Mouse (Mus musculus): ENCODE measurements around the gene Rasef. TPM values are rescaled to one million over a fixed set of nuclear protein-coding genes. Genes with fewer than 3 reads are reported as not detected.

Rasef gene
- 4.6 and 6.6 TPM in 2 replicates for polyA plus RNA-seq (2015; fragmentation: Nextera tagmentation; extraction: Ambion mirVana)

- H3K27me3 ChIP-seq (replicated peaks) = 0 out of 2 replicates have a peak, but pooled peaks cover 3% of the 10 kb centered on the region
- peaks cover 10% of the 10 kb centered on the region; the same call in 1 of the 2 replicates for H3K4me1 ChIP-seq (replicated peaks)
- H3K27ac ChIP-seq = peak within 1 kb of the TSS; percentile 48
- peak within 1 kb of the TSS; percentile 51 for H3K4me3 ChIP-seq (replicated peaks)
- ATAC-seq = peak; percentile 93
- H3K9ac ChIP-seq = peak within 1 kb of the TSS; percentile 53
- peak within 1 kb of the TSS; percentile 87 for H3K4me2 ChIP-seq (replicated peaks)
- WGBS = 4% methylated on average over 87 of the region's 87 CpGs
- no peaks in the 10 kb centered on the region for H3K9me3 ChIP-seq
- H3K36me3 ChIP-seq = no peaks in the 10 kb centered on the region
These were observed at the start of gene Rasef for GRCm38 (mm10) chr4:73790260-73791185. Rasef (minus strand) TSS chr4:73790994.

GRCm38 (mm10) chr4:73826587-73826986 is 35.8 kb upstream of the Rasef start:
- H3K36me3 ChIP-seq = no peaks in the 10 kb centered on the region
- no peak overlapping the region for H3K4me3 ChIP-seq (replicated peaks)
- H3K4me1 ChIP-seq (replicated peaks) = no peaks in the 10 kb centered on the region
- no peak overlapping the region for H3K27ac ChIP-seq
- no peak overlapping the region for H3K9ac ChIP-seq
- no peaks in the 10 kb centered on the region for H3K9me3 ChIP-seq
- 49% methylated on average over 3 of the region's 3 CpGs for WGBS
- ATAC-seq = peak; percentile 77; the same call in 1 of the 2 replicates
- no peaks in the 10 kb centered on the region for H3K27me3 ChIP-seq (replicated peaks)
- no peak overlapping the region for H3K4me2 ChIP-seq (replicated peaks)

GRCm38 (mm10) chr4:73791186-73791540 is 369 bp upstream of the Rasef start:
- peak overlapping the region; percentile 53; the same call in 1 of the 2 replicates for H3K9ac ChIP-seq
- ATAC-seq = no peak
- peaks cover 10% of the 10 kb centered on the region; the same call in 1 of the 2 replicates for H3K4me1 ChIP-seq (replicated peaks)
- H3K4me3 ChIP-seq (replicated peaks) = peak overlapping the region; percentile 51
- H3K36me3 ChIP-seq = no peaks in the 10 kb centered on the region
- H3K27ac ChIP-seq = no peak overlapping the region
- H3K4me2 ChIP-seq (replicated peaks) = peak overlapping the region; percentile 87
- 32% methylated on average over 3 of the region's 3 CpGs for WGBS
- no peaks in the 10 kb centered on the region for H3K9me3 ChIP-seq
- 0 out of 2 replicates have a peak, but pooled peaks cover 3% of the 10 kb centered on the region for H3K27me3 ChIP-seq (replicated peaks)

- no peak overlapping the region for H3K27ac ChIP-seq
- H3K4me3 ChIP-seq (replicated peaks) = no peak overlapping the region
These were observed 1.3 kb downstream of the Rasef start for GRCm38 (mm10) chr4:73789534-73789933.

GRCm38 (mm10) chr4:73788076-73788730 is 2.6 kb downstream of the Rasef start:
- H3K36me3 ChIP-seq = no peaks in the 10 kb centered on the region
- 87% methylated on average over 7 of the region's 7 CpGs for WGBS
- ATAC-seq = no peak
- H3K27me3 ChIP-seq (replicated peaks) = 0 out of 2 replicates have a peak, but pooled peaks cover 3% of the 10 kb centered on the region
- H3K27ac ChIP-seq = no peak overlapping the region
- no peak overlapping the region for H3K9ac ChIP-seq
- H3K4me3 ChIP-seq (replicated peaks) = no peak overlapping the region
- no peaks in the 10 kb centered on the region for H3K9me3 ChIP-seq
- no peak overlapping the region for H3K4me2 ChIP-seq (replicated peaks)
- peaks cover 10% of the 10 kb centered on the region; the same call in 1 of the 2 replicates for H3K4me1 ChIP-seq (replicated peaks)

More at GRCm38 (mm10) chr4:73789534-73789933, 1.3 kb downstream of the Rasef start:
- no peaks in the 10 kb centered on the region for H3K36me3 ChIP-seq
- WGBS = 39% methylated on average over 6 of the region's 6 CpGs
- H3K27me3 ChIP-seq (replicated peaks) = 0 out of 2 replicates have a peak, but pooled peaks cover 3% of the 10 kb centered on the region
- peak overlapping the region; percentile 34 for H3K4me2 ChIP-seq (replicated peaks)
- H3K9ac ChIP-seq = no peak overlapping the region
- no peak for ATAC-seq
- peaks cover 10% of the 10 kb centered on the region; the same call in 1 of the 2 replicates for H3K4me1 ChIP-seq (replicated peaks)
- H3K9me3 ChIP-seq = no peaks in the 10 kb centered on the region

GRCm38 (mm10) chr4:73784147-73784546 is 6.6 kb downstream of the Rasef start:
- WGBS = 67% methylated on average over 1 of the region's 1 CpGs
- Histone ChIP-seq H3K9ac (no peak overlapping the region), H3K4me2 (replicated peaks) (no peak overlapping the region), H3K36me3 (no peaks in the 10 kb centered on the region), H3K4me1 (replicated peaks) (no peaks in the 10 kb centered on the region), H3K4me3 (replicated peaks) (no peak overlapping the region), H3K27me3 (replicated peaks) (no peaks in the 10 kb centered on the region), H3K27ac (no peak overlapping the region), H3K9me3 (no peaks in the 10 kb centered on the region)
- peak; percentile 24; the same call in 1 of the 2 replicates for ATAC-seq

GRCm38 (mm10) chr4:73781061-73781460 is 9.7 kb downstream of the Rasef start:
- no peak for ATAC-seq
- no peaks in the 10 kb centered on the region for H3K4me1 ChIP-seq (replicated peaks)
- H3K27ac ChIP-seq = no peak overlapping the region
- H3K36me3 ChIP-seq = no peaks in the 10 kb centered on the region
- no peaks in the 10 kb centered on the region for H3K9me3 ChIP-seq
- no peak overlapping the region for H3K4me3 ChIP-seq (replicated peaks)
- H3K4me2 ChIP-seq (replicated peaks) = no peak overlapping the region
- WGBS = 92% methylated on average over 3 of the region's 3 CpGs
- no peak overlapping the region for H3K9ac ChIP-seq
- H3K27me3 ChIP-seq (replicated peaks) = no peaks in the 10 kb centered on the region

- no peaks in the 10 kb centered on the region for H3K27me3 ChIP-seq (replicated peaks)
- H3K4me3 ChIP-seq (replicated peaks) = no peak overlapping the region
- no peaks in the 10 kb centered on the region for H3K4me1 ChIP-seq (replicated peaks)
- WGBS = 81% methylated on average over 2 of the region's 2 CpGs
- H3K9ac ChIP-seq = no peak overlapping the region
- ATAC-seq = no peak
- H3K4me2 ChIP-seq (replicated peaks) = no peak overlapping the region
- no peaks in the 10 kb centered on the region for H3K36me3 ChIP-seq
- H3K27ac ChIP-seq = no peak overlapping the region
- no peaks in the 10 kb centered on the region for H3K9me3 ChIP-seq
These were observed 15.5 kb downstream of the Rasef start for GRCm38 (mm10) chr4:73775266-73775665.

GRCm38 (mm10) chr4:73773831-73774810 is 16.7 kb downstream of the Rasef start:
- H3K4me2 ChIP-seq (replicated peaks) = no peak overlapping the region
- no peak overlapping the region for H3K4me3 ChIP-seq (replicated peaks)
- 44% methylated on average over 5 of the region's 5 CpGs for WGBS
- peak; percentile 91 for ATAC-seq
- no peak overlapping the region for H3K9ac ChIP-seq
- no peaks in the 10 kb centered on the region for H3K27me3 ChIP-seq (replicated peaks)
- 0 out of 2 replicates have a peak overlapping the region, but pooled peaks have one; percentile 25 for H3K27ac ChIP-seq
- no peaks in the 10 kb centered on the region for H3K9me3 ChIP-seq
- H3K4me1 ChIP-seq (replicated peaks) = no peaks in the 10 kb centered on the region
- no peaks in the 10 kb centered on the region for H3K36me3 ChIP-seq

- Histone ChIP-seq H3K9me3 (no peaks in the 10 kb centered on the region), H3K4me2 (replicated peaks) (no peak overlapping the region), H3K36me3 (no peaks in the 10 kb centered on the region), H3K4me1 (replicated peaks) (no peaks in the 10 kb centered on the region), H3K4me3 (replicated peaks) (no peak overlapping the region), H3K27me3 (replicated peaks) (no peaks in the 10 kb centered on the region), H3K9ac (no peak overlapping the region), H3K27ac (no peak overlapping the region)
- no peak for ATAC-seq
These were observed 18.8 kb downstream of the Rasef start for GRCm38 (mm10) chr4:73772028-73772427.

- H3K27me3 ChIP-seq (replicated peaks) = no peaks in the 10 kb centered on the region
- H3K4me1 ChIP-seq (replicated peaks) = no peaks in the 10 kb centered on the region
- H3K27ac ChIP-seq = no peak overlapping the region
- no peak overlapping the region for H3K9ac ChIP-seq
- H3K9me3 ChIP-seq = no peaks in the 10 kb centered on the region
- no peak for ATAC-seq
- no peaks in the 10 kb centered on the region for H3K36me3 ChIP-seq
- no peak overlapping the region for H3K4me2 ChIP-seq (replicated peaks)
- H3K4me3 ChIP-seq (replicated peaks) = no peak overlapping the region
These were observed 20.2 kb downstream of the Rasef start for GRCm38 (mm10) chr4:73770592-73770991.

Data from intestine, embryonic 15.5 days (tissue).